Mouse (Mus musculus): Measurements from ENCODE around the gene Hpse2.
"Not testable (repeated sequence)": the region's sequence is repeated elsewhere in the genome, so short reads cannot be mapped to it uniquely, and the experiment has no call there.

Gene Hpse2

GRCm38 (mm10) chr19:43388017-43388904 lies at the start of gene Hpse2:
Gene Hpse2, minus strand, starts transcription at chr19:43388355.
- in situ Hi-C loops (cut with MboI, MseI): no loop called here

GRCm38 (mm10) chr19:43427446-43428224 lies 39.5 kb upstream of the Hpse2 start:
- in situ Hi-C loops (cut with MboI, MseI): no loop called here

GRCm38 (mm10) chr19:43424082-43424481 lies 35.9 kb upstream of the Hpse2 start:
- in situ Hi-C loops (cut with MboI, MseI): no loop called here

GRCm38 (mm10) chr19:43420506-43420905 lies 32.4 kb upstream of the Hpse2 start:
- in situ Hi-C loops (cut with MboI, MseI): no loop called here

- in situ Hi-C loops (cut with MboI, MseI): loop anchor here (10.0 kb wide), 1 partner anchor 611 kb away; no protein-coding TSS in a partner anchor
Measured at GRCm38 (mm10) chr19:43415565-43415964, 27.4 kb upstream of the Hpse2 start.

GRCm38 (mm10) chr19:43407181-43407580 lies 19.0 kb upstream of the Hpse2 start:
- in situ Hi-C loops (cut with MboI, MseI): no loop called here

- in situ Hi-C loops (cut with MboI, MseI): loop anchor here (5.0 to 10.0 kb wide), 2 partner anchors 372 to 609 kb away; no protein-coding TSS in a partner anchor
Measured at GRCm38 (mm10) chr19:43396327-43396726, 8.2 kb upstream of the Hpse2 start.

- in situ Hi-C loops (cut with MboI, MseI): no loop called here
Measured at GRCm38 (mm10) chr19:43387071-43387770, 934 bp downstream of the Hpse2 start.

GRCm38 (mm10) chr19:43386041-43386952 lies 1.9 kb downstream of the Hpse2 start:
- in situ Hi-C loops (cut with MboI, MseI): no loop called here

- in situ Hi-C loops (cut with MboI, MseI): no loop called here
Measured at GRCm38 (mm10) chr19:43385451-43385850, 2.7 kb downstream of the Hpse2 start.

- in situ Hi-C loops (cut with MboI, MseI): no loop called here
Measured at GRCm38 (mm10) chr19:43384978-43385431, 3.1 kb downstream of the Hpse2 start.

- in situ Hi-C loops (cut with MboI, MseI): no loop called here
Measured at GRCm38 (mm10) chr19:43384346-43384977, 3.7 kb downstream of the Hpse2 start.

- in situ Hi-C loops (cut with MboI, MseI): no loop called here
Measured at GRCm38 (mm10) chr19:43358830-43359229, 29.3 kb downstream of the Hpse2 start.

GRCm38 (mm10) chr19:43311125-43311524 lies 77.0 kb downstream of the Hpse2 start:
- in situ Hi-C loops (cut with MboI, MseI): loop anchor here (5.0 kb wide), 1 partner anchor 514 kb away; no protein-coding TSS in a partner anchor

- in situ Hi-C loops (cut with MboI, MseI): loop anchor here (5.0 kb wide), 1 partner anchor 274 kb away; no protein-coding TSS in a partner anchor
Measured at GRCm38 (mm10) chr19:43306756-43307155, 81.4 kb downstream of the Hpse2 start.

- in situ Hi-C loops (cut with MboI, MseI): not testable (repeated sequence)
Measured at GRCm38 (mm10) chr19:43281336-43281735, 106.8 kb downstream of the Hpse2 start.

GRCm38 (mm10) chr19:43243993-43244392 lies 144.2 kb downstream of the Hpse2 start:
- in situ Hi-C loops (cut with MboI, MseI): no loop called here

- in situ Hi-C loops (cut with MboI, MseI): no loop called here
Measured at GRCm38 (mm10) chr19:43231711-43232110, 156.4 kb downstream of the Hpse2 start.

GRCm38 (mm10) chr19:43193562-43193961 lies 194.6 kb downstream of the Hpse2 start:
- in situ Hi-C loops (cut with MboI, MseI): no loop called here

GRCm38 (mm10) chr19:43175437-43175965 lies 212.7 kb downstream of the Hpse2 start:
- in situ Hi-C loops (cut with MboI, MseI): no loop called here

All from T-helper 1 cell (primary cell).